Mouse (Mus musculus): ENCODE measurements around the gene Rbpj. TPM values are rescaled to one million over a fixed set of nuclear protein-coding genes. Genes with fewer than 3 reads are reported as not detected.

Gene Rbpj
- polyA plus RNA-seq, 1 experiment = not detected

GRCm38 (mm10) chr5:53514959-53515612 lies 49.1 kb downstream of the Rbpj start:
- H3K4me1 ChIP-seq (ENCODE audit: control insufficient read depth, insufficient read depth, low read length) = no peaks in the 10 kb centered on the region
- 68% methylated on average over 4 of the region's 4 CpGs for WGBS
- TF ChIP-seq POLR2A (IDR thresholded peaks at IDR 0.05; ENCODE audit: insufficient read depth, low read depth, low read length) = no peak
- no peak for TF ChIP-seq CTCF (IDR thresholded peaks at IDR 0.05; ENCODE audit: insufficient read depth, low read depth, low read length)
- no peak overlapping the region for H3K27ac ChIP-seq (ENCODE audit: insufficient read depth, low read depth, low read length)
- no peak overlapping the region for H3K4me3 ChIP-seq (ENCODE audit: insufficient read depth, low read depth, low read length)

GRCm38 (mm10) chr5:53516482-53516881 lies 50.5 kb downstream of the Rbpj start:
- TF ChIP-seq POLR2A (IDR thresholded peaks at IDR 0.05; ENCODE audit: insufficient read depth, low read depth, low read length) (no peak), CTCF (IDR thresholded peaks at IDR 0.05; ENCODE audit: insufficient read depth, low read depth, low read length) (no peak)
- no peak overlapping the region for H3K4me3 ChIP-seq (ENCODE audit: insufficient read depth, low read depth, low read length)
- 92% methylated on average over 2 of the region's 2 CpGs for WGBS
- no peak overlapping the region for H3K27ac ChIP-seq (ENCODE audit: insufficient read depth, low read depth, low read length)
- no peaks in the 10 kb centered on the region for H3K4me1 ChIP-seq (ENCODE audit: control insufficient read depth, insufficient read depth, low read length)

GRCm38 (mm10) chr5:53517802-53518201 lies 51.9 kb downstream of the Rbpj start:
- 75% methylated on average over 8 of the region's 8 CpGs for WGBS
- Histone ChIP-seq H3K4me1 (ENCODE audit: control insufficient read depth, insufficient read depth, low read length) (no peaks in the 10 kb centered on the region), H3K27ac (ENCODE audit: insufficient read depth, low read depth, low read length) (no peak overlapping the region), H3K4me3 (ENCODE audit: insufficient read depth, low read depth, low read length) (no peak overlapping the region)
- TF ChIP-seq CTCF (IDR thresholded peaks at IDR 0.05; ENCODE audit: insufficient read depth, low read depth, low read length) = no peak
- no peak for TF ChIP-seq POLR2A (IDR thresholded peaks at IDR 0.05; ENCODE audit: insufficient read depth, low read depth, low read length)

GRCm38 (mm10) chr5:53519131-53519530 lies 53.2 kb downstream of the Rbpj start:
- Histone ChIP-seq H3K4me3 (ENCODE audit: insufficient read depth, low read depth, low read length) (no peak overlapping the region), H3K27ac (ENCODE audit: insufficient read depth, low read depth, low read length) (no peak overlapping the region), H3K4me1 (ENCODE audit: control insufficient read depth, insufficient read depth, low read length) (no peaks in the 10 kb centered on the region)
- TF ChIP-seq POLR2A (IDR thresholded peaks at IDR 0.05; ENCODE audit: insufficient read depth, low read depth, low read length) (no peak), CTCF (IDR thresholded peaks at IDR 0.05; ENCODE audit: insufficient read depth, low read depth, low read length) (no peak)
- WGBS = 63% methylated on average over 4 of the region's 4 CpGs

- no peak overlapping the region for H3K4me3 ChIP-seq (ENCODE audit: insufficient read depth, low read depth, low read length)
- H3K27ac ChIP-seq (ENCODE audit: insufficient read depth, low read depth, low read length) = no peak overlapping the region
- H3K4me1 ChIP-seq (ENCODE audit: control insufficient read depth, insufficient read depth, low read length) = no peaks in the 10 kb centered on the region
- WGBS = 95% methylated on average over 10 of the region's 10 CpGs
- TF ChIP-seq POLR2A (IDR thresholded peaks at IDR 0.05; ENCODE audit: insufficient read depth, low read depth, low read length) (no peak), CTCF (IDR thresholded peaks at IDR 0.05; ENCODE audit: insufficient read depth, low read depth, low read length) (no peak)
Observed at GRCm38 (mm10) chr5:53519998-53520577, 54.1 kb downstream of the Rbpj start.

- Histone ChIP-seq H3K4me1 (ENCODE audit: control insufficient read depth, insufficient read depth, low read length) (peaks cover 4% of the 10 kb centered on the region; the same call in 1 of the 2 replicates), H3K27ac (ENCODE audit: insufficient read depth, low read depth, low read length) (no peak overlapping the region), H3K4me3 (ENCODE audit: insufficient read depth, low read depth, low read length) (no peak overlapping the region)
- 47% methylated on average over 3 of the region's 3 CpGs for WGBS
- no peak for TF ChIP-seq POLR2A (IDR thresholded peaks at IDR 0.05; ENCODE audit: insufficient read depth, low read depth, low read length)
- TF ChIP-seq CTCF (IDR thresholded peaks at IDR 0.05; ENCODE audit: insufficient read depth, low read depth, low read length) = no peak
Observed at GRCm38 (mm10) chr5:53523046-53523445, 57.1 kb downstream of the Rbpj start.

GRCm38 (mm10) chr5:53524162-53524561 lies 58.2 kb downstream of the Rbpj start:
- peaks cover 4% of the 10 kb centered on the region; the same call in 1 of the 2 replicates for H3K4me1 ChIP-seq (ENCODE audit: control insufficient read depth, insufficient read depth, low read length)
- no peak for TF ChIP-seq POLR2A (IDR thresholded peaks at IDR 0.05; ENCODE audit: insufficient read depth, low read depth, low read length)
- TF ChIP-seq CTCF (IDR thresholded peaks at IDR 0.05; ENCODE audit: insufficient read depth, low read depth, low read length) = no peak

GRCm38 (mm10) chr5:53524831-53525230 lies 58.9 kb downstream of the Rbpj start:
- no peak for TF ChIP-seq CTCF (IDR thresholded peaks at IDR 0.05; ENCODE audit: insufficient read depth, low read depth, low read length)
- TF ChIP-seq POLR2A (IDR thresholded peaks at IDR 0.05; ENCODE audit: insufficient read depth, low read depth, low read length) = no peak
- WGBS = 90% methylated on average over 5 of the region's 5 CpGs
- peaks cover 4% of the 10 kb centered on the region; the same call in 1 of the 2 replicates for H3K4me1 ChIP-seq (ENCODE audit: control insufficient read depth, insufficient read depth, low read length)
- no peak overlapping the region for H3K4me3 ChIP-seq (ENCODE audit: insufficient read depth, low read depth, low read length)
- no peak overlapping the region for H3K27ac ChIP-seq (ENCODE audit: insufficient read depth, low read depth, low read length)

More at GRCm38 (mm10) chr5:53524162-53524561, 58.2 kb downstream of the Rbpj start:
- Histone ChIP-seq H3K4me3 (ENCODE audit: insufficient read depth, low read depth, low read length) (no peak overlapping the region), H3K27ac (ENCODE audit: insufficient read depth, low read depth, low read length) (no peak overlapping the region)
- 96% methylated on average over 7 of the region's 7 CpGs for WGBS

DNA sequence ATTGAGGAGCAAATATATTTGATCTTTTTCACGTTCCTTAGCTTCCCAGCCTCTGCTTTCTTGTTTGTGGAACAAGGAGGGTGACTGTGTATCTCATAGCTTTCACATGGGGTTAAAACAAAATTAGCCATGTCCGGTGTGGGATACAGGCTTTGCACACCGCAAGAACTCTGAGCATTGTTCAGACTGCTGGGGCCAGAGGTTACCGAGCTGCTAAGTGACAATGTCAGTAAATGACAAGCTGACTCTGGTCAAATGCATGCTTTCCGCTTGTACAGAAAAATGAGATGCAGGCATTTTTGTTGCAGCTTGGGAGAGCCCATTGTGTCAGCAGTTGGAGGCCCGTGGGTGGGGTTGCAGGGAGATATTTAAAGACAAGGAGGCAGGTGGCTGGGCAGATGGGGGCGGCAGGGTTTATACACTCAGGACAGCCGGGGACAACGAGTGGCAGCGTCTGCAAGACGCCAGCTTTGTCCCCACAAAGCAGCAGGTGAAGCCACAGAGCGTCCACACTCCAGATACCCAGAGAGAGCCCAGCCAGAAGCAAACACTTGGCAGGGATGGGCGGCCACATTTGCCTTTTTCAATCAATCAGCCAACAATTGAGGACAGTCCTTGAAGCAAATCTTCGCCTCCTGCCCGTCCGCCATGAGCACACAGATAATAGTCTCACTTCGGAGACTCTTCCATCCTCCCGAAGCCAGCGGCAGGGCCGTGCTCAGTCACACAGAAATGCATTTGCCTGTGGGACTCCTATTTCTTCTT lies 59.5 kb downstream of the Rbpj start:
- no peak overlapping the region for H3K27ac ChIP-seq (ENCODE audit: insufficient read depth, low read depth, low read length)
- TF ChIP-seq CTCF (IDR thresholded peaks at IDR 0.05; ENCODE audit: insufficient read depth, low read depth, low read length) (no peak), POLR2A (IDR thresholded peaks at IDR 0.05; ENCODE audit: insufficient read depth, low read depth, low read length) (no peak)
- peaks cover 4% of the 10 kb centered on the region; the same call in 1 of the 2 replicates for H3K4me1 ChIP-seq (ENCODE audit: control insufficient read depth, insufficient read depth, low read length)
- 47% methylated on average over 20 of the region's 20 CpGs for WGBS
- no peak overlapping the region for H3K4me3 ChIP-seq (ENCODE audit: insufficient read depth, low read depth, low read length)

Data from olfactory bulb, adult 2 months (tissue).